Mouse (Mus musculus) cerebellum, adult 2 months (tissue): ENCODE data around the gene Sult2b1. TPM values are rescaled to one million over a fixed set of nuclear protein-coding genes. Genes with fewer than 3 reads are reported as not detected.

ENCODE experiments used
- DNase-seq, 2 experiments: peaks; one replicate each; pipeline ENCODE4 v3.0.0; 2021
- H3K27ac ChIP-seq: fragments of 200-500 bp; 2 replicates; pipeline ENCODE4 v1.5.1; 2012; ENCODE audit warnings: low read length, control low read depth, inconsistent platforms; ENCODE audit not compliant: insufficient read depth
- H3K27me3 ChIP-seq: fragments of 200-500 bp; 2 replicates; pipeline ENCODE4 v1.6.1; 2012; ENCODE audit warnings: inconsistent platforms, mild to moderate bottlenecking, low read length, moderate library complexity; ENCODE audit not compliant: control insufficient read depth, insufficient read depth
- H3K4me1 ChIP-seq: fragments of 200-500 bp; 2 replicates; pipeline ENCODE4 v1.6.1; 2011; ENCODE audit warnings: low read length; ENCODE audit not compliant: control insufficient read depth, insufficient read depth
- H3K4me3 ChIP-seq: fragments of 200-500 bp; replicated peaks from 2 replicates; pipeline ENCODE3; 2011; ENCODE audit warnings: mild to moderate bottlenecking, low read depth, low read length, control low read depth; ENCODE audit not compliant: insufficient read depth
- CTCF ChIP-seq: fragments of 200-500 bp; IDR thresholded peaks from 2 replicates; pipeline ENCODE4 v1.5.1; 2011; ENCODE audit warnings: low read depth, mild to moderate bottlenecking, control low read depth, low read length, moderate library complexity, borderline replicate concordance; ENCODE audit not compliant: insufficient read depth
- POLR2A ChIP-seq: fragments of 200-500 bp; IDR thresholded peaks from 2 replicates; pipeline ENCODE4 v1.6.1; 2011; ENCODE audit warnings: low read length, control low read depth, borderline replicate concordance; ENCODE audit not compliant: insufficient read depth
- WGBS: fragments of 180-500 bp; shearing (Covaris S2); methylation state at CpG from one replicate; pipeline ENCODE4 v1.1.7; 2018; 5-methylcytosine and 5-hydroxymethylcytosine counted together
- polyA plus RNA-seq: library from polyadenylated mRNA; depleted of rRNA; stranded (reverse); fragments of >200 nt; gene quantifications from 2 replicates; pipeline ENCODE4 v1.2.3, GENCODE M21; 2012

The Sult2b1 gene
- polyA plus RNA-seq, 1 experiment, result 10.6 TPM

- WGBS, result 3% methylated on average over 26 of the region's 27 CpGs
- peak in 1 of 2 experiments; percentile 17 for DNase-seq
- Histone ChIP-seq H3K4me1 (no peaks in the 10 kb centered on the region), H3K4me3 (no peak overlapping the region), H3K27me3 (no peaks in the 10 kb centered on the region), H3K27ac (no peak overlapping the region)
- no peak for TF ChIP-seq CTCF
- no peak for TF ChIP-seq POLR2A
Measured at GRCm38 (mm10) chr7:45759400-45759799, 25.1 kb downstream of the Sult2b1 start.

GRCm38 (mm10) chr7:45755703-45756102, 28.8 kb downstream of the Sult2b1 start:
- H3K27ac ChIP-seq, result no peak overlapping the region
- H3K27me3 ChIP-seq, result no peaks in the 10 kb centered on the region
- no peak overlapping the region for H3K4me3 ChIP-seq
- DNase-seq, result no peak
- TF ChIP-seq CTCF, result no peak
- TF ChIP-seq POLR2A, result no peak
- no peaks in the 10 kb centered on the region for H3K4me1 ChIP-seq
- 63% methylated on average over 6 of the region's 6 CpGs for WGBS

GRCm38 (mm10) chr7:45750162-45750561, 34.3 kb downstream of the Sult2b1 start:
- Histone ChIP-seq H3K4me1 (no peaks in the 10 kb centered on the region), H3K4me3 (no peak overlapping the region), H3K27me3 (no peaks in the 10 kb centered on the region), H3K27ac (no peak overlapping the region)
- no peak for TF ChIP-seq POLR2A
- no peak for TF ChIP-seq CTCF
- DNase-seq, result no peak
- 69% methylated on average over 9 of the region's 9 CpGs for WGBS

- no peaks in the 10 kb centered on the region for H3K4me1 ChIP-seq
- WGBS, result 31% methylated on average over 10 of the region's 10 CpGs
Measured at GRCm38 (mm10) chr7:45749401-45749800, 35.1 kb downstream of the Sult2b1 start.

GRCm38 (mm10) chr7:45748110-45748509, 36.4 kb downstream of the Sult2b1 start:
- H3K4me1 ChIP-seq, result no peaks in the 10 kb centered on the region
- WGBS, result 82% methylated on average over 7 of the region's 7 CpGs
- no peak overlapping the region for H3K4me3 ChIP-seq
- H3K27ac ChIP-seq, result no peak overlapping the region
- TF ChIP-seq POLR2A (no peak), CTCF (no peak)
- H3K27me3 ChIP-seq, result no peaks in the 10 kb centered on the region
- DNase-seq, result no peak

More at GRCm38 (mm10) chr7:45749401-45749800, 35.1 kb downstream of the Sult2b1 start:
- H3K27me3 ChIP-seq, result no peaks in the 10 kb centered on the region
- no peak for DNase-seq
- TF ChIP-seq CTCF, result no peak
- no peak for TF ChIP-seq POLR2A
- H3K4me3 ChIP-seq, result no peak overlapping the region
- H3K27ac ChIP-seq, result no peak overlapping the region

GRCm38 (mm10) chr7:45747450-45747849, 37.0 kb downstream of the Sult2b1 start:
- H3K4me1 ChIP-seq, result no peaks in the 10 kb centered on the region
- no peak for DNase-seq
- H3K27ac ChIP-seq, result no peak overlapping the region
- no peaks in the 10 kb centered on the region for H3K27me3 ChIP-seq
- WGBS, result 83% methylated on average over 5 of the region's 5 CpGs
- TF ChIP-seq POLR2A (no peak), CTCF (no peak)
- no peak overlapping the region for H3K4me3 ChIP-seq

GRCm38 (mm10) chr7:45746518-45746917, 38.0 kb downstream of the Sult2b1 start:
- no peaks in the 10 kb centered on the region for H3K27me3 ChIP-seq
- H3K4me3 ChIP-seq, result no peak overlapping the region
- no peak for DNase-seq
- WGBS, result 70% methylated on average over 6 of the region's 6 CpGs
- no peak overlapping the region for H3K27ac ChIP-seq
- TF ChIP-seq CTCF, result peak; percentile 33; the same call in 1 of the 2 replicates
- TF ChIP-seq POLR2A, result no peak
- H3K4me1 ChIP-seq, result no peaks in the 10 kb centered on the region

- peak; percentile 54 to 69 for DNase-seq
- TF ChIP-seq POLR2A (no peak), CTCF (no peak)
- WGBS, result 40% methylated on average over 2 of the region's 2 CpGs
- Histone ChIP-seq H3K27me3 (no peaks in the 10 kb centered on the region), H3K4me1 (no peaks in the 10 kb centered on the region), H3K27ac (no peak overlapping the region), H3K4me3 (no peak overlapping the region)
Measured at GRCm38 (mm10) chr7:45744387-45744786, 40.1 kb downstream of the Sult2b1 start.
